Mouse (Mus musculus): ENCODE measurements at regions not wholly inside any gene's neighbourhood (a gene's known extent, or its start where the extent isn't known, plus 50 kb on each side); places are given as distances from the start of the nearest gene placed in this dataset.

GRCm38 (mm10) chr1:169049846-169050245 is 481.4 kb downstream of the Nuf2 start:
- TF ChIP-seq CTCF (IDR thresholded peaks at IDR 0.05; ENCODE audit: borderline replicate concordance, extremely low read depth, insufficient read depth, insufficient read length) (no peak), POLR2A (IDR thresholded peaks at IDR 0.05; ENCODE audit: borderline replicate concordance, extremely low read depth, insufficient read depth, insufficient read length, poor library complexity, severe bottlenecking) (no peak)
